ENCODE assay signal across 29 mouse cellular contexts in genomic region chr2:181178015-181178414, GRCm38 (mm10). TPM values are rescaled to one million over a fixed set of nuclear protein-coding genes. Genes with fewer than 3 reads are reported as not detected.
DNase-seq lines count a peak whose midpoint lies in the region; ATAC-seq and TF ChIP-seq lines count a peak whose summit lies in the region.
"Had no signal": no experiment of that assay in that cellular context is flagged by ENCODE, and none has a peak within 500 bp of the region (broad histone marks: within the 10 kb centered on the region; RNA-seq: fewer than 3 reads in every experiment).

No protein-coding gene starts in this region.

- DNase-seq in 416B (ENCODE audit: low read depth) (peak; percentile 34), CH12.LX (ENCODE audit: extremely low read depth) (no peak), MEL (ENCODE audit: low read depth, low spot score) (peak; percentile 48), adipocyte (ENCODE audit: low spot score) (peak; percentile 49)
- no peak for DNase-seq in layer of hippocampus, adult 11-12 months (ENCODE audit: low spot score)
- no peak for DNase-seq in adrenal gland, postnatal 10 days
- no peak for DNase-seq in kidney, adult 18-20 months
- DNase-seq: adrenal gland, adult 2 months; adrenal gland, adult 8-10 months; adrenal gland, postnatal 14 days; adrenal gland, postnatal 25 days; adrenal gland, postnatal 36 days; B cell, adult 2 months; cerebellum, adult 11 months; cerebellum, adult 11-12 months; cerebellum, adult 18-20 months; cerebellum, adult 2 months; cerebellum, adult 8-10 months; cerebellum, adult 9-10 months; cerebellum, adult 9-11 months had no signal

- H3K4me1 ChIP-seq in CH12.LX (ENCODE audit: control insufficient read depth in 1 of 2, insufficient read depth in 2 of 2) (peaks cover 0 to 2% of the 10 kb centered on the region in 2 experiments; a peak in 1 of 4 replicates), MEL (ENCODE audit: control insufficient read depth in 1 of 2, insufficient read depth in 2 of 2, low read length in 2 of 2) (no peaks in the 10 kb centered on the region)
- H3K4me1 ChIP-seq in forebrain, embryonic 13.5 days: no peaks in the 10 kb centered on the region

- H3K9me3 ChIP-seq in CH12.LX (replicated peaks; ENCODE audit: low read length) (no peaks in the 10 kb centered on the region), MEL (replicated peaks; ENCODE audit: insufficient read depth, low read length) (no peaks in the 10 kb centered on the region)
- no peaks in the 10 kb centered on the region for H3K9me3 ChIP-seq in forebrain, embryonic 13.5 days (replicated peaks)
- H3K9me3 ChIP-seq: G1E had no signal

- no peak overlapping the region for H3K27ac ChIP-seq in CH12.LX (ENCODE audit: insufficient read depth, low read depth)
- no peak overlapping the region for H3K27ac ChIP-seq in MEL (ENCODE audit: control insufficient read depth, low read depth, low read length)
- H3K27ac ChIP-seq in forebrain, embryonic 13.5 days: no peak overlapping the region

- ATAC-seq in forebrain, embryonic 13.5 days: no peak
- ATAC-seq: activated CD4-positive, CD25-positive, alpha-beta regulatory T cell, adult 4 months; CD4-positive, CD25-positive, alpha-beta regulatory T cell, adult 4 months; Patski had no signal

- WGBS in forebrain, embryonic 13.5 days: 80% methylated on average over 3 of the region's 3 CpGs

- no peaks in the 10 kb centered on the region for H3K79me2 ChIP-seq in CH12.LX (replicated peaks; ENCODE audit: control insufficient read depth, extremely low read depth, insufficient read depth, poor library complexity, severe bottlenecking)
- no peaks in the 10 kb centered on the region for H3K79me2 ChIP-seq in MEL (ENCODE audit: control insufficient read depth, insufficient read depth, low read length, poor library complexity)

- no peak overlapping the region for H3K9ac ChIP-seq in CH12.LX (ENCODE audit: insufficient read depth, low read depth)
- no peak overlapping the region for H3K9ac ChIP-seq in MEL (ENCODE audit: control insufficient read depth, low read depth, low read length, poor library complexity, severe bottlenecking)
- H3K9ac ChIP-seq in forebrain, embryonic 13.5 days: no peak overlapping the region

- TF ChIP-seq POLR2A in CH12.LX (IDR thresholded peaks at IDR 0.05; ENCODE audit: low read depth, low read length) (no peak), MEL (IDR thresholded peaks at IDR 0.05; ENCODE audit: control insufficient read depth in 1 of 2, insufficient read depth in 1 of 2, low read depth in 1 of 2, low read length in 2 of 2, poor library complexity in 1 of 2) (peak in 1 of 2 experiments; percentile 28; a peak in 1 of 4 replicates)

- no peak overlapping the region for H3K4me3 ChIP-seq in CH12.LX (replicated peaks in 1 of 3; ENCODE audit: low read depth in 2 of 3, low read length in 2 of 3, poor library complexity in 1 of 3)
- peak overlapping the region; percentile 18 to 21; a peak in 1 of 4 replicates for H3K4me3 ChIP-seq in MEL (ENCODE audit: control insufficient read depth in 1 of 2, insufficient read depth in 1 of 2, low read depth in 2 of 2, low read length in 2 of 2)
- no peak overlapping the region for H3K4me3 ChIP-seq in forebrain, embryonic 13.5 days

- H3K4me2 ChIP-seq in CH12.LX (ENCODE audit: insufficient read depth, low read depth, poor library complexity, severe bottlenecking): no peak overlapping the region
- H3K4me2 ChIP-seq in forebrain, embryonic 13.5 days: no peak overlapping the region

- TF ChIP-seq EP300 in CH12.LX (IDR thresholded peaks at IDR 0.05; ENCODE audit: low read length) (no peak), MEL (IDR thresholded peaks at IDR 0.05; ENCODE audit: low read depth in 1 of 2, low read length in 2 of 2) (no peak)

- in situ Hi-C loops in CH12.LX (cut with MboI; ENCODE audit: low pct_ligation_motif_present, low pct_unique_long_range_greater_than_20kb, low sequenced_read_pairs): loop anchor here (25.0 kb wide), 1 partner anchor 309 kb away; the partner anchor contains the start of genes Abhd16b and Tpd52l2

- H3K27me3 ChIP-seq in CH12.LX (replicated peaks): peaks cover 5% of the 10 kb centered on the region
- no peaks in the 10 kb centered on the region; a peak in 1 of 4 replicates for H3K27me3 ChIP-seq in MEL (ENCODE audit: control insufficient read depth in 1 of 2, insufficient read depth in 2 of 2, low read length in 2 of 2)
- H3K27me3 ChIP-seq in forebrain, embryonic 13.5 days: no peaks in the 10 kb centered on the region

- no peak for TF ChIP-seq CTCF in CH12.LX (conservative IDR thresholded peaks at IDR 0.05 in 1 of 2, IDR thresholded peaks at IDR 0.05 in 1 of 2; ENCODE audit: low read depth in 2 of 2, low read length in 2 of 2)
- no peak for TF ChIP-seq CTCF in MEL (IDR thresholded peaks at IDR 0.05 in 2 of 3, conservative IDR thresholded peaks at IDR 0.05 in 1 of 3; ENCODE audit: control insufficient read depth in 1 of 3, insufficient read depth in 1 of 3, low read depth in 2 of 3, low read length in 3 of 3, poor library complexity in 1 of 3, severe bottlenecking in 1 of 3)

- TF ChIP-seq RAD21 in CH12.LX (IDR thresholded peaks at IDR 0.05; ENCODE audit: low read depth, low read length): no peak
- no peak for TF ChIP-seq RAD21 in MEL (IDR thresholded peaks at IDR 0.05; ENCODE audit: low read depth, low read length)

- H3K36me3 ChIP-seq in CH12.LX (replicated peaks in 1 of 2; ENCODE audit: control insufficient read depth in 1 of 2, insufficient read depth in 1 of 2, low read length in 1 of 2) (no peaks in the 10 kb centered on the region), MEL (ENCODE audit: control insufficient read depth in 1 of 2, insufficient read depth in 2 of 2, low read length in 2 of 2) (peaks cover 0 to 5% of the 10 kb centered on the region in 2 experiments; a peak in 1 of 4 replicates)
- no peaks in the 10 kb centered on the region for H3K36me3 ChIP-seq in forebrain, embryonic 13.5 days (ENCODE audit: poor library complexity, severe bottlenecking)
- H3K36me3 ChIP-seq: G1E had no signal

- dilution Hi-C loops in CH12.LX (cut with MboI; ENCODE audit: extremely low pct_ligation_motif_present, extremely low pct_unique_long_range_greater_than_20kb, low sequenced_read_pairs): no loop called here

TF ChIP-seq in CH12.LX, 34 proteins besides CTCF, POLR2A, EP300 and RAD21:
- TF ChIP-seq ZNF384 (IDR thresholded peaks at IDR 0.05; ENCODE audit: low read depth, low read length) (peak; percentile 26; the same call in 1 of the 2 replicates), CHD2 (IDR thresholded peaks at IDR 0.05; ENCODE audit: low read length) (no peak), ELF1 (IDR thresholded peaks at IDR 0.05; ENCODE audit: low read depth, low read length) (peak; percentile 54)

TF ChIP-seq in MEL, 35 proteins besides CTCF, POLR2A, EP300 and RAD21:
- TF ChIP-seq ELF1 (IDR thresholded peaks at IDR 0.05; ENCODE audit: low read depth, low read length) (peak; percentile 64), TBP (IDR thresholded peaks at IDR 0.05; ENCODE audit: low read depth, low read length) (no peak), ZNF384 (IDR thresholded peaks at IDR 0.05; ENCODE audit: low read depth, low read length) (peak; percentile 87), HCFC1 (IDR thresholded peaks at IDR 0.05; ENCODE audit: low read depth, low read length) (0 out of 2 replicates have a peak, but pooled peaks have one; percentile 12)

RNA-seq across cellular contexts. Expression of gene Ppdpf, which starts 9.0 kb away (rescaled TPM):
- total RNA-seq in CH12.LX (2012; rRNA removed) (60.0 and 68.9 TPM in 2 replicates), CH12.LX (2014; rRNA removed) (57.6 and 71.2 TPM in 2 replicates), MEL (2012; rRNA removed) (18.1 and 20.2 TPM in 2 replicates)
- polyA plus RNA-seq in CH12.LX (2012; ENCODE audit: insufficient read length, low read depth) (75.5 and 113 TPM in 2 replicates), MEL (2012; ENCODE audit: insufficient read depth in 1 of 2, insufficient read length in 2 of 2, low read depth in 1 of 2, low replicate concordance in 2 of 2, missing spikeins in 1 of 2) (10 to 100 TPM in 1 of 2 experiments, not detected in 1; 73.4 TPM)
- polyA plus RNA-seq in forebrain, embryonic 13.5 days (2015; fragmentation: Nextera tagmentation; extraction: Ambion mirVana): 540 and 547 TPM in 2 replicates
- total RNA-seq in adrenal gland, postnatal 10 days (2021): 10 to 100 TPM; 88.6 to 92.3 TPM

RNA-seq across cellular contexts. Expression of gene Eef1a2, which starts 21.2 kb away (rescaled TPM):
- not detected in 2 replicates for total RNA-seq in CH12.LX (2012; rRNA removed)
- not detected in 2 replicates for total RNA-seq in CH12.LX (2014; rRNA removed)
- not detected in 2 replicates for polyA plus RNA-seq in CH12.LX (2012; ENCODE audit: insufficient read length, low read depth)
- total RNA-seq in MEL (2012; rRNA removed): not detected in 2 replicates
- not detected for polyA plus RNA-seq in MEL (2012; ENCODE audit: insufficient read depth in 1 of 2, insufficient read length in 2 of 2, low read depth in 1 of 2, low replicate concordance in 2 of 2, missing spikeins in 1 of 2)
- 1.7 and 1.9 TPM in 2 replicates for polyA plus RNA-seq in forebrain, embryonic 13.5 days (2015; fragmentation: Nextera tagmentation; extraction: Ambion mirVana)
- 100 to 1,000 TPM in 1 of 2 experiments, 10 to 100 TPM in 1; 69.0 to 168 TPM for total RNA-seq in adrenal gland, postnatal 10 days (2021)
- polyA plus RNA-seq: activated CD4-positive, CD25-positive, alpha-beta regulatory T cell, adult 4 months; CD4-positive, CD25-positive, alpha-beta regulatory T cell, adult 4 months; G1E; Patski had no signal

RNA-seq across cellular contexts. Expression of gene Ptk6, which starts 24.6 kb away (rescaled TPM):
- total RNA-seq in CH12.LX (2012; rRNA removed) (0.04 and 0.17 TPM in 2 replicates), CH12.LX (2014; rRNA removed) (0.05 TPM in 1 of 2 replicates, not detected in the other), MEL (2012; rRNA removed) (not detected in 2 replicates)
- polyA plus RNA-seq in CH12.LX (2012; ENCODE audit: insufficient read length, low read depth) (0.07 and 0.09 TPM in 2 replicates), MEL (2012; ENCODE audit: insufficient read depth in 1 of 2, insufficient read length in 2 of 2, low read depth in 1 of 2, low replicate concordance in 2 of 2, missing spikeins in 1 of 2) (not detected)
- not detected in 2 replicates for polyA plus RNA-seq in forebrain, embryonic 13.5 days (2015; fragmentation: Nextera tagmentation; extraction: Ambion mirVana)
- under 1 TPM; 0.06 to 0.12 TPM for total RNA-seq in adrenal gland, postnatal 10 days (2021)
- total RNA-seq: adrenal gland, adult 18-20 months; adrenal gland, postnatal 25 days; adrenal gland, postnatal 36 days; adrenal gland, postnatal 4 days had no signal
- polyA plus RNA-seq: activated CD4-positive, CD25-positive, alpha-beta regulatory T cell, adult 4 months; C2C12; G1E; Patski had no signal

RNA-seq across cellular contexts. Expression of gene Srms, which starts 35.0 kb away (rescaled TPM):
- 0.08 and 0.17 TPM in 2 replicates for total RNA-seq in CH12.LX (2012; rRNA removed)
- total RNA-seq in CH12.LX (2014; rRNA removed): 0.13 and 0.14 TPM in 2 replicates
- polyA plus RNA-seq in CH12.LX (2012; ENCODE audit: insufficient read length, low read depth): 0.41 TPM in 1 of 2 replicates, not detected in the other
- total RNA-seq in MEL (2012; rRNA removed): not detected in 2 replicates
- polyA plus RNA-seq in MEL (2012; ENCODE audit: insufficient read depth in 1 of 2, insufficient read length in 2 of 2, low read depth in 1 of 2, low replicate concordance in 2 of 2, missing spikeins in 1 of 2): under 1 TPM in 1 of 2 experiments, not detected in 1; 0.04 TPM
- 0.06 and 0.11 TPM in 2 replicates for polyA plus RNA-seq in forebrain, embryonic 13.5 days (2015; fragmentation: Nextera tagmentation; extraction: Ambion mirVana)
- total RNA-seq in adrenal gland, postnatal 10 days (2021): under 1 TPM; 0.30 to 0.36 TPM
- polyA plus RNA-seq: C2C12, G1E, Patski had no signal

RNA-seq across cellular contexts. Expression of gene Fndc11, which starts 41.8 kb away (rescaled TPM):
- 0.25 and 0.59 TPM in 2 replicates for total RNA-seq in CH12.LX (2012; rRNA removed)
- not detected in 2 replicates for total RNA-seq in CH12.LX (2014; rRNA removed)
- polyA plus RNA-seq in CH12.LX (2012; ENCODE audit: insufficient read length, low read depth): not detected in 2 replicates
- not detected in 2 replicates for total RNA-seq in MEL (2012; rRNA removed)
- not detected for polyA plus RNA-seq in MEL (2012; ENCODE audit: insufficient read depth in 1 of 2, insufficient read length in 2 of 2, low read depth in 1 of 2, low replicate concordance in 2 of 2, missing spikeins in 1 of 2)
- 0.15 and 0.23 TPM in 2 replicates for polyA plus RNA-seq in forebrain, embryonic 13.5 days (2015; fragmentation: Nextera tagmentation; extraction: Ambion mirVana)
- under 1 TPM in 1 of 2 experiments, not detected in 1; 0.30 TPM for total RNA-seq in adrenal gland, postnatal 10 days (2021)
- total RNA-seq: adrenal gland, postnatal 14 days; adrenal gland, postnatal 36 days; ES-E14; G1E had no signal
- polyA plus RNA-seq: C2C12; cerebellum, adult 2 months; G1E; Patski had no signal

Comparison
In these comparisons a context has a peak if more than half of its experiments do, and no peak if none do; other contexts are left out.
1. DNase-seq: peak in 416B (single experiment), MEL (single experiment) and adipocyte (single experiment); none in CH12.LX (single experiment), layer of hippocampus, adult 11-12 months (single experiment), adrenal gland, postnatal 10 days (single experiment) and kidney, adult 18-20 months (single experiment).
2. H3K4me3 ChIP-seq: peak in MEL (2 of 2); none in CH12.LX (0 of 3) and forebrain, embryonic 13.5 days (single experiment).
3. RNA of gene Eef1a2, which starts 21.2 kb away (total RNA-seq): 69.0 to 168 TPM in adrenal gland, postnatal 10 days; not detected in CH12.LX and not detected in MEL; every median in the first group is over 10 times any median in the second.